Mouse (Mus musculus): Measurements from ENCODE around the gene Vstm5. TPM values are rescaled to one million over a fixed set of nuclear protein-coding genes. Genes with fewer than 3 reads are reported as not detected.
A peak's percentile ranks its signal among the peaks of the same experiment; 100 is the strongest.

The Vstm5 gene
- polyA plus RNA-seq, 1 experiment from 2014 or later = 6.3 TPM

DNA sequence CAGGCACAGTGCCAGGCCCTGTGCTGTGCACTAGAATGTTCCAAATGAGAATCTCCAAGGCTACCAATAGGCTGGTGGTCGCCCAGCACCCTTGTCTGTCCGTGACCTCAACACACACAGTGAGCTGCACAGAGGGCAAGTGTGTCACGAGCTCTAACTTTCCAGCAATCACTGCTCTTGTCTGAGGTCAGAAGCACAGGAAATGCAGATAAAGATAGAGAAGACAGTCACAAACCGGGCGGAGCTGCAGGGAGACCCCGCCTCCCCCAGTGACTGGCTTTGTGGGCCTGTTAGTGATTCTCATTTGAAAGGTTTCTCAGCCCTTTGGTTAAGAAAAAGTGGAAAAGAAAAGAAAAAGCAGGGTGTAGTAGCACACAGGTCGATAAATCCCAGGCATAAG, 11.5 kb downstream of the Vstm5 start:
- H3K9ac ChIP-seq (ENCODE audit: low read depth, low read length) = no peak overlapping the region
- no peak for DNase-seq (ENCODE audit: low spot score)
- H3K4me2 ChIP-seq (ENCODE audit: low read depth, low read length) = no peak overlapping the region
- WGBS = 73% methylated on average over 7 of the region's 7 CpGs
- H3K4me3 ChIP-seq (ENCODE audit: low read depth, low read length) = no peak overlapping the region
- no peaks in the 10 kb centered on the region for H3K36me3 ChIP-seq (ENCODE audit: control insufficient read depth, insufficient read depth, low read length)
- no peaks in the 10 kb centered on the region for H3K4me1 ChIP-seq (ENCODE audit: control insufficient read depth, insufficient read depth, low read length)
- H3K27me3 ChIP-seq (replicated peaks; ENCODE audit: control insufficient read depth, insufficient read depth, low read length) = no peaks in the 10 kb centered on the region
- ATAC-seq (ENCODE audit: low read depth) = no peak
- H3K27ac ChIP-seq (replicated peaks; ENCODE audit: low read depth, low read length) = no peak overlapping the region
- H3K9me3 ChIP-seq (ENCODE audit: control insufficient read depth, low read length) = no peaks in the 10 kb centered on the region

DNA sequence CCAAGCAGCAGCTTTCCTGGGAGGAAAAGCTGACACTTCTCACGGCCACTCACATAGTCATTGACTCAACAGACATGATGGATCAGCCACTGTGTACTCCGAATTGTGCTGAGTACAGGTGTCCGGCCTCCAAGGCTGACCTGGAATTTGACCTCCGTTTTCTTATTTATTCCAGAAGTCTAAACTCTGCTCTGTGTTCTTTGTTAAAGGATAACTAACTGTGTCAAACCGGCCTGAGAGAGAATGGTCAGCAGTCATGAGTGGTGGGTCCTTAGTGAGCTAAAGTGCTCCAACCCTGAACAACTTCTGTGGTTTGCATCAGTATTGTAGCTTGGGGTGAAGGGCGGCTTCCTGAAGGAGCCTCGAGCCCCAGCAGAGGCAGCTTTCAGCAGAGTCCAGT, 13.4 kb downstream of the Vstm5 start:
- H3K27me3 ChIP-seq (replicated peaks; ENCODE audit: control insufficient read depth, insufficient read depth, low read length) = no peaks in the 10 kb centered on the region

DNA sequence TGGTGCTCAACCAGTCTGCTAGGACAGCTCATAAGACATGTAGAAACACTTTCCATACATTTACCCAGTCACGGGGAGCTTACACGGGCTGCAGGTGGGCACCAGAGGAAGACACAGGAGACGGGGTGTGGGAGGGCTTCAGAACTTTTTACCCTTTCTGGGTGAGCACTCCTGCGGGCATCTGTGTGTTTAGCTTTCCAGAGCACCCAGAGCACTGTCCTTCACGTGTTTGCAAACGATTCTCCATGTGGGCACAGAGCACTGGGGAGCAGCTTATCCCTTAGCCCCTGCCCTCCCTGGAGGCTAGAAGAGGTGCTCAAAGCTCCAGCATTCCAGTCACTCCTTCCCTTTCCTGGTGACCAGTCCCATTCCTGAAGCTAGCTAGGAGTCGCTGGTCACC, 15.7 kb downstream of the Vstm5 start:
- Histone ChIP-seq H3K27ac (replicated peaks; ENCODE audit: low read depth, low read length) (no peak overlapping the region), H3K4me1 (ENCODE audit: control insufficient read depth, insufficient read depth, low read length) (no peaks in the 10 kb centered on the region), H3K9me3 (ENCODE audit: control insufficient read depth, low read length) (no peaks in the 10 kb centered on the region), H3K4me3 (ENCODE audit: low read depth, low read length) (no peak overlapping the region), H3K36me3 (ENCODE audit: control insufficient read depth, insufficient read depth, low read length) (no peaks in the 10 kb centered on the region), H3K4me2 (ENCODE audit: low read depth, low read length) (no peak overlapping the region), H3K9ac (ENCODE audit: low read depth, low read length) (no peak overlapping the region), H3K27me3 (replicated peaks; ENCODE audit: control insufficient read depth, insufficient read depth, low read length) (no peaks in the 10 kb centered on the region)
- no peak for DNase-seq (ENCODE audit: low spot score)
- 79% methylated on average over 7 of the region's 7 CpGs for WGBS
- ATAC-seq (ENCODE audit: low read depth) = no peak

More for the DNA sequence above, 13.4 kb downstream of the Vstm5 start:
- Histone ChIP-seq H3K4me1 (ENCODE audit: control insufficient read depth, insufficient read depth, low read length) (no peaks in the 10 kb centered on the region), H3K27ac (replicated peaks; ENCODE audit: low read depth, low read length) (no peak overlapping the region), H3K9ac (ENCODE audit: low read depth, low read length) (no peak overlapping the region), H3K4me2 (ENCODE audit: low read depth, low read length) (no peak overlapping the region), H3K36me3 (ENCODE audit: control insufficient read depth, insufficient read depth, low read length) (no peaks in the 10 kb centered on the region), H3K9me3 (ENCODE audit: control insufficient read depth, low read length) (no peaks in the 10 kb centered on the region), H3K4me3 (ENCODE audit: low read depth, low read length) (no peak overlapping the region)
- DNase-seq (ENCODE audit: low spot score) = no peak
- no peak for ATAC-seq (ENCODE audit: low read depth)
- WGBS = 78% methylated on average over 7 of the region's 7 CpGs

DNA sequence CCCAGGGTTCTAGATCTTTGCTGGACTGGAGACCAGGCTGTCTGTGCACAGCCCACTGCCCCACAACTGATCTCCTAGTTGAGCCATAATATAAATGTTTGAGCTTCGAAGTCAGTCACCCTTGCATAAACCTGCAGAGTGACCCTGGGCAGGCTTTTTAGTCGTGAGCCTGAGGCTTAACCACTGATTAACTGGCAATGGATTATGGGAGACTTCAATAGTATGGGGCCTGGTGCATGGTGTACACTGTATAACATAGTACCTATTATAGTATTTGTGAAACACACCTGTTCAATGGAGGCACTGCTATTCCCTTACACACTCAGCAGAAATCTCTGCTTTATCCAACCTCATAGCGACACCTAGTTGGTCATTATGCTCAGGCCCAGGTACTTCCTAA, 17.4 kb downstream of the Vstm5 start:
- Histone ChIP-seq H3K27me3 (replicated peaks; ENCODE audit: control insufficient read depth, insufficient read depth, low read length) (no peaks in the 10 kb centered on the region), H3K4me2 (ENCODE audit: low read depth, low read length) (no peak overlapping the region), H3K4me1 (ENCODE audit: control insufficient read depth, insufficient read depth, low read length) (no peaks in the 10 kb centered on the region), H3K36me3 (ENCODE audit: control insufficient read depth, insufficient read depth, low read length) (peaks cover 13% of the 10 kb centered on the region; the same call in 1 of the 2 replicates), H3K4me3 (ENCODE audit: low read depth, low read length) (no peak overlapping the region), H3K9me3 (ENCODE audit: control insufficient read depth, low read length) (no peaks in the 10 kb centered on the region), H3K27ac (replicated peaks; ENCODE audit: low read depth, low read length) (no peak overlapping the region), H3K9ac (ENCODE audit: low read depth, low read length) (no peak overlapping the region)
- ATAC-seq (ENCODE audit: low read depth) (no peak), DNase-seq (ENCODE audit: low spot score) (no peak)
- WGBS = 80% methylated on average over 3 of the region's 3 CpGs

DNA sequence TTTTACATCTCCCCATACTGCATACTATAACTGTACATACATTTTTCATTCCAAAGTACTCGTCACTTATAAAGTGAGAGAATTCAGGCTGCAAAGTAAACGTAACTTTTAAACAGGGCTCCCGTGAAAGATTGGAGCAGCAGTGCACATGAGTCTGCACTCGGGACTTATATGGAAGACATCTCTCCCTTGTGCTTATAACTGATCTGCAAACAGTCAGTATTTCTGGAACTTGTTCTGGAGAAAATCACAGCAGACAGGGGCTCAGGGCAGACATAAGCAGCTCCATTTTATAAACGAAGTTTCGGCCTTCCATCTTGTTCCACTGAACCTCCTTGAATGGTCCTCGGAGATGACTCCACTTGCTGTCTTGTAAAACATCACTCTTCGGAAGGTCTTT, 23.1 kb downstream of the Vstm5 start:
- H3K4me1 ChIP-seq (ENCODE audit: control insufficient read depth, insufficient read depth, low read length) = no peaks in the 10 kb centered on the region
- no peaks in the 10 kb centered on the region for H3K9me3 ChIP-seq (ENCODE audit: control insufficient read depth, low read length)
- no peak for ATAC-seq (ENCODE audit: low read depth)
- H3K4me3 ChIP-seq (ENCODE audit: low read depth, low read length) = no peak overlapping the region
- H3K36me3 ChIP-seq (ENCODE audit: control insufficient read depth, insufficient read depth, low read length) = peaks cover 68% of the 10 kb centered on the region
- WGBS = 93% methylated on average over 8 of the region's 8 CpGs
- no peak overlapping the region for H3K9ac ChIP-seq (ENCODE audit: low read depth, low read length)
- no peak for DNase-seq (ENCODE audit: low spot score)
- H3K27ac ChIP-seq (replicated peaks; ENCODE audit: low read depth, low read length) = no peak overlapping the region
- H3K4me2 ChIP-seq (ENCODE audit: low read depth, low read length) = no peak overlapping the region
- no peaks in the 10 kb centered on the region for H3K27me3 ChIP-seq (replicated peaks; ENCODE audit: control insufficient read depth, insufficient read depth, low read length)

DNA sequence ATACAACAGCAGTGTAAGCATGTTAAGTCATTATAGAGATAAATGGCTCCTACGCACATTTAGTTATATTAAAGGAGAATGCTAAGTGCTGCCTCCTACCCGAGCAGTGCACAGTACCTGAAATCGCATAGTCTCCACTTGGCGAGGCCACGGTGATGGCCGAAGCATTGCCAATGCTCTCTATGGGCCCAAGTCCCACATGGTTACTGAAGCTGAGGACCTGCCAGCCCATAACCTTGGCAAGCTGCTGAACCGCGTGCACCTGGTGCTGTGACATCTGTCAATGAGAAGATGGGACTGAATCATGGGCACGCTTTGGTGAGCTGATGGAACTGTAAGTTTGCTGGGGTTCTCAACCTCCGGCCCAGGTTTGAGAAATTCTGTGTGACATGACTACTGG, 24.6 kb downstream of the Vstm5 start:
- no peak overlapping the region for H3K9ac ChIP-seq (ENCODE audit: low read depth, low read length)
- H3K4me1 ChIP-seq (ENCODE audit: control insufficient read depth, insufficient read depth, low read length) = no peaks in the 10 kb centered on the region
- no peaks in the 10 kb centered on the region for H3K9me3 ChIP-seq (ENCODE audit: control insufficient read depth, low read length)
- ATAC-seq (ENCODE audit: low read depth) (no peak), DNase-seq (ENCODE audit: low spot score) (no peak)
- WGBS = 96% methylated on average over 10 of the region's 10 CpGs
- H3K4me2 ChIP-seq (ENCODE audit: low read depth, low read length) = no peak overlapping the region
- H3K4me3 ChIP-seq (ENCODE audit: low read depth, low read length) = no peak overlapping the region
- no peaks in the 10 kb centered on the region for H3K27me3 ChIP-seq (replicated peaks; ENCODE audit: control insufficient read depth, insufficient read depth, low read length)
- peaks cover 83% of the 10 kb centered on the region for H3K36me3 ChIP-seq (ENCODE audit: control insufficient read depth, insufficient read depth, low read length)
- H3K27ac ChIP-seq (replicated peaks; ENCODE audit: low read depth, low read length) = no peak overlapping the region

DNA sequence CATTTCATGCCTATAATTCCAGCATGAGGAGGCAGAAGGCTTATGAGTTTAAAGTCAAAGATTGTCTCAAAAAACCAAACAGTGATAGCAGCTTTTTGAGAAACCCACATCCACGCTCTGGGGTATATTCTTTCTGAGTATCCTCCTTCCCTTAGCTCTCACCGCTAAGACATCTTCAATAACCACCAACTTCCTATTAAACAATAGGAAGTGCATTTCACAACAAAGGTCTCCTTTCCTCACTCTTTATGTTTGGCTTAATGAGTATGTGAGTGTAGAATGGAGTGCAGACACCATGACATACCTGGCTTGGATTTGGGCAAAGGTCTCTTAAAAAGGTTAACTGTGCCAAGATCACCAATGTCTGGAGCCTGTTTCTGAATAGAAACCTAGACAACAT, 35.1 kb downstream of the Vstm5 start:
- no peak overlapping the region for H3K9ac ChIP-seq (ENCODE audit: low read depth, low read length)
- no peak overlapping the region for H3K4me3 ChIP-seq (ENCODE audit: low read depth, low read length)
- H3K27me3 ChIP-seq (replicated peaks; ENCODE audit: control insufficient read depth, insufficient read depth, low read length) = no peaks in the 10 kb centered on the region
- WGBS = 92% methylated on average over 2 of the region's 2 CpGs
- peaks cover 8% of the 10 kb centered on the region; the same call in 1 of the 2 replicates for H3K4me1 ChIP-seq (ENCODE audit: control insufficient read depth, insufficient read depth, low read length)
- no peak overlapping the region for H3K27ac ChIP-seq (replicated peaks; ENCODE audit: low read depth, low read length)
- no peak for ATAC-seq (ENCODE audit: low read depth)
- no peak for DNase-seq (ENCODE audit: low spot score)
- no peaks in the 10 kb centered on the region for H3K9me3 ChIP-seq (ENCODE audit: control insufficient read depth, low read length)
- peaks cover 85% of the 10 kb centered on the region for H3K36me3 ChIP-seq (ENCODE audit: control insufficient read depth, insufficient read depth, low read length)
- no peak overlapping the region for H3K4me2 ChIP-seq (ENCODE audit: low read depth, low read length)

DNA sequence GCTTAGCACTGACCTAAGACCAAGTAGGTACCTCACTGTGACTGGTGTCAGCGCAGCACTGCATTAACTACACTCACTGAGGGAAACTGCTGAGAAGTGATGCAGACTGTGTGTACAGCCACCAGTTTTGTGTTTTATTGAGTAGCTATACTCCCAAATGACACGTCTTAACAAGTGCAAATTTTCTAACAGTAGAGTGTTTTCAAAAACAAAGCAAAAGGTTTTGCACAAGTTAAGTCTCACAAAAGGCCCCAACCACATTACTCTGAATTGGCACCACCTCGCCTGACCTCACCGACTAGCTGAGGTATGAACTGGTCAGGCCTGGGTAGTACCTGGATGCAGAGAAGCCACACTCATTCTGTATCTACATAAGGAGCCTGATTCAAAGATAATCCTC, 38.0 kb downstream of the Vstm5 start:
- Histone ChIP-seq H3K4me3 (ENCODE audit: low read depth, low read length) (no peak overlapping the region), H3K4me1 (ENCODE audit: control insufficient read depth, insufficient read depth, low read length) (peaks cover 14% of the 10 kb centered on the region), H3K4me2 (ENCODE audit: low read depth, low read length) (no peak overlapping the region), H3K36me3 (ENCODE audit: control insufficient read depth, insufficient read depth, low read length) (peaks cover 57% of the 10 kb centered on the region), H3K9ac (ENCODE audit: low read depth, low read length) (no peak overlapping the region), H3K27me3 (replicated peaks; ENCODE audit: control insufficient read depth, insufficient read depth, low read length) (no peaks in the 10 kb centered on the region), H3K9me3 (ENCODE audit: control insufficient read depth, low read length) (no peaks in the 10 kb centered on the region), H3K27ac (replicated peaks; ENCODE audit: low read depth, low read length) (no peak overlapping the region)
- 90% methylated on average over 4 of the region's 4 CpGs for WGBS
- no peak for ATAC-seq (ENCODE audit: low read depth)
- DNase-seq (ENCODE audit: low spot score) = no peak

DNA sequence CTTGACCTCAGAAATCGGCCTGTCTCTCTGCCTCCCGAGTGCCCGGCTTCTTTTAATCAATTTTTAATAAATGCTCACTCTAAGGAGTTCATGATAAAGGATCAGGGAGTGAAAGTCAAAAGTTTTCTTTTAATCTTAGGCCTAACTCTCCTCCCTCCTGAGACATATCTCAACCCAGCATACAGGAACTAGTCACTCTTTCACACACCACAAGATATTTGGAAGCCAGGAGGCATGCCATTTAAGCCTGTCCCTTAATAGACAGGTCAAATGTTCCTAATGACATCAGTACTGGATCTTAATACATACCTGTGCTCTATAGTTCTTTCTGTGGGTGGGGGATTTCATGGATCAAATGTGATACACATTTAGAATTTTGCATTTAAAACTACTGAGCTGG, 39.5 kb downstream of the Vstm5 start:
- Histone ChIP-seq H3K27ac (replicated peaks; ENCODE audit: low read depth, low read length) (no peak overlapping the region), H3K9me3 (ENCODE audit: control insufficient read depth, low read length) (no peaks in the 10 kb centered on the region), H3K27me3 (replicated peaks; ENCODE audit: control insufficient read depth, insufficient read depth, low read length) (no peaks in the 10 kb centered on the region), H3K4me3 (ENCODE audit: low read depth, low read length) (peak overlapping the region; percentile 96; the same call in 1 of the 2 replicates), H3K36me3 (ENCODE audit: control insufficient read depth, insufficient read depth, low read length) (peaks cover 42% of the 10 kb centered on the region), H3K4me2 (ENCODE audit: low read depth, low read length) (peak overlapping the region; percentile 55; the same call in 1 of the 2 replicates), H3K4me1 (ENCODE audit: control insufficient read depth, insufficient read depth, low read length) (peaks cover 14% of the 10 kb centered on the region), H3K9ac (ENCODE audit: low read depth, low read length) (no peak overlapping the region; the same call in 1 of the 2 replicates)
- ATAC-seq (ENCODE audit: low read depth) (no peak), DNase-seq (ENCODE audit: low spot score) (no peak)
- 93% methylated on average over 3 of the region's 3 CpGs for WGBS

Data from embryonic facial prominence, embryonic 14.5 days (tissue).